Mouse (Mus musculus) c-Kit-positive CD71-positive TER-119-positive erythroid progenitor cells, embryonic 14.5 days (primary cell): ENCODE data around the gene Mat2b.

ENCODE experiments used
- DNase-seq: peaks from one replicate; pipeline ENCODE4 v3.0.0-alpha.2; 2013; ENCODE audit warnings: low spot score

Mat2b gene

GRCm38 (mm10) chr11:40649726-40650445, 45.1 kb downstream of the Mat2b start:
- DNase-seq, result no peak

GRCm38 (mm10) chr11:40647246-40647645, 47.8 kb downstream of the Mat2b start:
- DNase-seq, result no peak
